Mouse (Mus musculus) lung, adult 2 months (tissue): ENCODE measurements around the gene Rpl19.

Experiments
- CTCF ChIP-seq: fragments of 200-500 bp; IDR thresholded peaks from 2 replicates; pipeline ENCODE4 v1.5.1; 2011; ENCODE audit warnings: mild to moderate bottlenecking, low read length, control low read depth; ENCODE audit not compliant: insufficient read depth
- POLR2A ChIP-seq: fragments of 200-500 bp; IDR thresholded peaks from 2 replicates; pipeline ENCODE4 v1.6.1; 2011; ENCODE audit warnings: low read depth, mild to moderate bottlenecking, control low read depth, low read length, borderline replicate concordance; ENCODE audit errors: extremely low read depth

GRCm38 (mm10) chr11:98037871-98038270 is 11.4 kb downstream of the Rpl19 start:
- TF ChIP-seq POLR2A (no peak), CTCF (no peak)
